In the genomic region with DNA sequence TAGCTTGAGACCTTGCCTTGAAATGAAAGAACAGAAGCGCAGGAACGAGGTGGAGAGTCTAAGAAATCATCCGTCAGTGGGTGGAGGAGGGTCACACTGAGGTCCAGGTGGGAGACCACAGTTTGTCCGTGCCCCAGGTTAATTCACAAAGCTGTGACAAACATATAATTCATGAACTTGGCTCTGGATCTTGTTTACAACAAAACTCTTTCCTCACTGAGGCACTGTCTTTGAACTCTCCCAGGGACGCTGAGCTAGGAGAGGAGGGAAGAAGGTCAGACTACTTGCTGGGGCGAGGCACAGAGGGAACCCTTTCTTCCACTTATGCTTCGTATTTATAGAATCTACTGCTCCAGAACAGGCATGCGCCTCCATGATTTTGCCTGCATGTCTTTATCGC, we compare ENCODE assay signal across 10 mouse cellular contexts.
A peak's percentile ranks its signal among the peaks of the same experiment; 100 is the strongest.
DNase-seq lines count a peak whose midpoint lies in the region; ATAC-seq and TF ChIP-seq lines count a peak whose summit lies in the region.
"Had no signal": no experiment of that assay in that cellular context is flagged by ENCODE, and none has a peak within 500 bp of the region (broad histone marks: within the 10 kb centered on the region; RNA-seq: fewer than 3 reads in every experiment).

No protein-coding gene starts in this region.

- WGBS in heart, embryonic 12.5 days: 80% methylated on average over 9 of the region's 9 CpGs
- 63% methylated on average over 9 of the region's 9 CpGs for WGBS in lung, embryonic 15.5 days
- 72% methylated on average over 9 of the region's 9 CpGs for WGBS in embryonic facial prominence, embryonic 14.5 days
- WGBS in limb, embryonic 14.5 days: 73% methylated on average over 9 of the region's 9 CpGs

- H3K9me3 ChIP-seq in heart, embryonic 12.5 days (replicated peaks): no peaks in the 10 kb centered on the region
- H3K9me3 ChIP-seq in lung, embryonic 15.5 days: no peaks in the 10 kb centered on the region
- H3K9me3 ChIP-seq in embryonic facial prominence, embryonic 14.5 days (ENCODE audit: control insufficient read depth, low read length): no peaks in the 10 kb centered on the region
- H3K9me3 ChIP-seq in limb, embryonic 14.5 days (ENCODE audit: control insufficient read depth, low read length): no peaks in the 10 kb centered on the region
- H3K9me3 ChIP-seq: neural tube, embryonic 12.5 days had no signal

- ATAC-seq in heart, embryonic 12.5 days (ENCODE audit: insufficient number of reproducible peaks, low FRiP score): no peak
- no peak for ATAC-seq in lung, embryonic 15.5 days (ENCODE audit: borderline replicate concordance, extremely low read depth, low FRiP score, low TSS enrichment)
- ATAC-seq in embryonic facial prominence, embryonic 14.5 days (ENCODE audit: low read depth): no peak
- no peak for ATAC-seq in limb, embryonic 14.5 days (ENCODE audit: low FRiP score, low read depth)

- 0 out of 2 replicates have a peak overlapping the region, but pooled peaks have one; percentile 37 for H3K27ac ChIP-seq in heart, embryonic 12.5 days (ENCODE audit: poor library complexity, severe bottlenecking)
- peak overlapping the region; percentile 69 for H3K27ac ChIP-seq in lung, embryonic 15.5 days
- H3K27ac ChIP-seq in embryonic facial prominence, embryonic 14.5 days (replicated peaks; ENCODE audit: low read depth, low read length): 0 out of 2 replicates have a peak overlapping the region, but pooled peaks have one; percentile 6
- peak overlapping the region; percentile 3; the same call in 1 of the 2 replicates for H3K27ac ChIP-seq in limb, embryonic 14.5 days (replicated peaks; ENCODE audit: low read depth, low read length)
- H3K27ac ChIP-seq: neural tube, embryonic 12.5 days had no signal

- TF ChIP-seq POLR2A in limb, embryonic 14.5 days (IDR thresholded peaks at IDR 0.05; ENCODE audit: borderline replicate concordance, extremely low read depth, insufficient read depth, insufficient read length): no peak

- no peak overlapping the region for H3K4me2 ChIP-seq in heart, embryonic 12.5 days
- H3K4me2 ChIP-seq in lung, embryonic 15.5 days: no peak overlapping the region
- no peak overlapping the region for H3K4me2 ChIP-seq in embryonic facial prominence, embryonic 14.5 days (ENCODE audit: low read depth, low read length)
- no peak overlapping the region for H3K4me2 ChIP-seq in limb, embryonic 14.5 days (replicated peaks; ENCODE audit: low read depth, low read length, severe bottlenecking)
- H3K4me2 ChIP-seq: neural tube, embryonic 12.5 days had no signal

- DNase-seq in heart, postnatal 25 days (ENCODE audit: low spot score): no peak
- DNase-seq in lung, postnatal 4 days: no peak
- DNase-seq in embryonic facial prominence, embryonic 14.5 days (ENCODE audit: low spot score): no peak
- no peak for DNase-seq in limb, embryonic 14.5 days (ENCODE audit: low spot score)
- no peak for DNase-seq in frontal cortex, postnatal 25 days (ENCODE audit: low spot score in 2 of 2)
- DNase-seq in urinary bladder, adult 18-20 months (ENCODE audit: low spot score in 2 of 2): no peak

- H3K4me3 ChIP-seq in heart, embryonic 12.5 days: no peak overlapping the region
- no peak overlapping the region for H3K4me3 ChIP-seq in lung, embryonic 15.5 days
- no peak overlapping the region for H3K4me3 ChIP-seq in embryonic facial prominence, embryonic 14.5 days (ENCODE audit: low read depth, low read length)
- no peak overlapping the region for H3K4me3 ChIP-seq in limb, embryonic 14.5 days (replicated peaks; ENCODE audit: low read length)
- H3K4me3 ChIP-seq: neural tube, embryonic 12.5 days had no signal

- H3K9ac ChIP-seq in heart, embryonic 12.5 days: no peak overlapping the region
- H3K9ac ChIP-seq in lung, embryonic 15.5 days: no peak overlapping the region
- H3K9ac ChIP-seq in embryonic facial prominence, embryonic 14.5 days (ENCODE audit: low read depth, low read length): no peak overlapping the region
- H3K9ac ChIP-seq in limb, embryonic 14.5 days (ENCODE audit: low read depth, low read length, severe bottlenecking): no peak overlapping the region
- H3K9ac ChIP-seq: neural tube, embryonic 12.5 days had no signal

- H3K27me3 ChIP-seq in heart, embryonic 12.5 days (replicated peaks): no peaks in the 10 kb centered on the region
- no peaks in the 10 kb centered on the region for H3K27me3 ChIP-seq in lung, embryonic 15.5 days
- H3K27me3 ChIP-seq in embryonic facial prominence, embryonic 14.5 days (replicated peaks; ENCODE audit: control insufficient read depth, insufficient read depth, low read length): no peaks in the 10 kb centered on the region
- no peaks in the 10 kb centered on the region for H3K27me3 ChIP-seq in limb, embryonic 14.5 days (ENCODE audit: control insufficient read depth, insufficient read depth, low read length)
- H3K27me3 ChIP-seq: CH12.LX; neural tube, embryonic 12.5 days had no signal

- no peaks in the 10 kb centered on the region for H3K36me3 ChIP-seq in heart, embryonic 12.5 days
- H3K36me3 ChIP-seq in lung, embryonic 15.5 days: no peaks in the 10 kb centered on the region
- H3K36me3 ChIP-seq in embryonic facial prominence, embryonic 14.5 days (ENCODE audit: control insufficient read depth, insufficient read depth, low read length): no peaks in the 10 kb centered on the region
- H3K36me3 ChIP-seq in limb, embryonic 14.5 days (ENCODE audit: control insufficient read depth, insufficient read depth, low read length): no peaks in the 10 kb centered on the region
- H3K36me3 ChIP-seq: neural tube, embryonic 12.5 days had no signal

- intact Hi-C loops in heart, postnatal 25 days (cut with DNase I): no loop called here

- H3K4me1 ChIP-seq in heart, embryonic 12.5 days (replicated peaks): peaks cover 13% of the 10 kb centered on the region
- peaks cover 23% of the 10 kb centered on the region for H3K4me1 ChIP-seq in lung, embryonic 15.5 days
- peaks cover 19% of the 10 kb centered on the region; the same call in 1 of the 2 replicates for H3K4me1 ChIP-seq in embryonic facial prominence, embryonic 14.5 days (ENCODE audit: control insufficient read depth, insufficient read depth, low read length)
- H3K4me1 ChIP-seq in limb, embryonic 14.5 days (ENCODE audit: control insufficient read depth, insufficient read depth, low read length): peaks cover 29% of the 10 kb centered on the region

Comparison
In these comparisons a context has a peak if more than half of its experiments do, and no peak if none do; other contexts are left out.
1. H3K27ac ChIP-seq: peak in every context shown above with its lines; median percentile 69 in lung, embryonic 15.5 days; 37 in heart, embryonic 12.5 days; 6 in embryonic facial prominence, embryonic 14.5 days; 3 in limb, embryonic 14.5 days.